Mouse (Mus musculus): ENCODE data around the gene Fgd5.

Fgd5 gene

DNA sequence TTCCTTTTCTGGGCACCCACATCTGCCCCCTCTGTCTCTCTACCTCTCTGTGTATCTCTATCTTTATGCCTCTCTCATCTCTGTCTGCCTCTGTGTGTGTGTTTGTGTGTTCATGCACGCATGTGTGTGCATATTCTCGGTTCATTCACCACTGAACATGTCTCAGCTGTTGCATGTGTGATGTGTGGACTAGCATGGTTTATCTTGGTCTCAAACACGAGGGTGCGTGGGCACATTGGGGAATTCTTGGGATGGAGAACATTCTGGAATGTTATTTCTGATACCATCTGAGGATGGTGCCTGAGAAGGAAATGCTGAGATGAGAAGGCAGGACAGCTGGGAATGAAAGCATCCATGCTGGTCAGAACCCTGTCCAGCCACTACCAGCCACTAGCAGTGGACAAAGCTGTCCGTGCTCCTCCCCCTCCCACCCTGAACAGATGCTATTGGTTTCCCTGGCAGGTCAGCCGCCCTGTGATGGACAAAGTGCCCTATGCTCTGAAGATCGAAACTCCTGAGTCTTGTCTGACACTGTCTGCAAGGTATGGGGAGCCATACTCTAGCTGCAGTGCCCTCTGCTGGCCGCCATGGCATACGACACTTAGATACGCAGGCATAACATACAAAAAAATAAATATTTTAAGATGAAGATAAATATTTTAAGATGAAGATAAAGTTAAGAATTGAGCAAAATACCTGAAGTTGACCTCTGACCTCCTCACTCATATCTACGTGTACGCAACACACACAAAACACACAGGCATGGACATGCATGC is 87.2 kb downstream of the Fgd5 start:
- WGBS, result 53% methylated on average over 12 of the region's 12 CpGs

DNA sequence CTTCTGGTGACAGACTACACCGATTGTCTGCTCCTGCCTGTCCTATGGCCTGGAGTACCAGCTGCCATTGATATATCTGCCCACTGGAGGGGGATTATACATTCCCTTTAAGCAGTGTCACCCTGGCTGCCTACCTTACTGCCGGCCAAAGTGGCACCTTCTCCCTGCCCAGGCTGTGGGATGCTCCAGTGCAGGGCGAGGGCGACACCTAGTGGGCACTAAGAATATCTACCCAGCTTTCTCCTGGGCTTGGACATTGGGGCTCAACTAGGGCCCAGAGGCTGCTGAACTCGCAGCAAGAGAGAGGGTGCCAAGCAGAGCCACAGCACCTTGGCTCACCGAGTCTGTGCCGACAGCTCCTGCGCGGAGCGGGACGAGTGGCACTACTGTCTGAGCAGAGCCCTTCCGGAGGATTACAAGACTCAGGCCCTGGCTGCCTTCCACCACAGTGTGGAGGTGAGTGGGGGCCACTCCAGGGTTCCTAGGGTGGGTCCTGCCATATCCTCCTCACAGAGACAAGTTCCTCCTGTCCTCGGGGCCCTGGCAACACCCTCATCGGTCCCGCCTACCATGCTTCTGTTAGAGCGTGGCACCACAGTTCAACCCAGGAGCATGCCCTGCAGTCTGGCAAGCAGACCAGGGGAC is 88.6 kb downstream of the Fgd5 start:
- 33% methylated on average over 16 of the region's 16 CpGs for WGBS

- WGBS, result 71% methylated on average over 15 of the region's 15 CpGs
Measured at GRCm38 (mm10) chr6:92071121-92071839, 92.6 kb downstream of the Fgd5 start.

GRCm38 (mm10) chr6:92080730-92081129 is 102.1 kb downstream of the Fgd5 start:
- WGBS, result 95% methylated on average over 2 of the region's 2 CpGs

GRCm38 (mm10) chr6:92082756-92083155 is 104.1 kb downstream of the Fgd5 start:
- WGBS, result 88% methylated on average over 4 of the region's 4 CpGs

- 46% methylated on average over 3 of the region's 3 CpGs for WGBS
Measured at GRCm38 (mm10) chr6:92084932-92085331, 106.3 kb downstream of the Fgd5 start.

DNA sequence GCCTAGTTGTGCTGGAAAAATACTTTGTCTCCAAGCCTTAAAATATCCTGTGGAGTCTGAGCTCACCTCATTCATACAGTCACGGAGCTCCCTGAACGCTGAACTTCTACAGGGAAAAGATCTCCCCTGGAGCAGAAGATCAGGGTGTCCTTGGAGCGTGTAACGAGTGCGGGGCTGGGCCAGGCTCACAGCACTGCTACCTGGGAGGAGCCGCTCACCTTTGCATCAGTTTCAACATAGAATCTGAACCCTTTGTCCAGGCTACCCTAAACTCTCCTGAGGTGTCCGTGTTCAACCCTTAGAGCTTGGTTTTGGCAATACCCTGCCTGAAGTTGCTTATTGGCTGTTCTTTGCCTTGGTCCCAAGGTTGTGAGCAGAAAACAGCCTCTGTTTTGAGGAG is 110.5 kb downstream of the Fgd5 start:
- 83% methylated on average over 7 of the region's 7 CpGs for WGBS

DNA sequence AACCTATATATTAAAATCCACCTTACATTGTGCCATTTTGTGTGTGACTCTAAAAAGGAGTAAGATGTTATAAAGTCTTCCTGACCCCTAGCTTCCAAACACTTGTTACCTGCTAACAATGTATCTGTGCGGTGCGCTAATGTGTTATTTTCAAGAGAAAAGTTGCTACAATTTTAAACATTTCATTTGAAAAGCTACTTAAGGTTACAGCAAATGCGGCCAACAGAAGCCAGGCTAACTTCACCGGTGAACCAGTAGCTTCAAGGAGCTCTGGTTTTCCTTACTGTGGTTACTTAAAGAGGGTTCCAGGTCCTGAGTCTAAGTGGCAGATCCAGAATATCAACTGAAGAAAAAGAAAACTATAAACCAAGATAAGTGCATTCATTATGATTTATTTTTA is 111.3 kb downstream of the Fgd5 start:
- 91% methylated on average over 4 of the region's 4 CpGs for WGBS

DNA sequence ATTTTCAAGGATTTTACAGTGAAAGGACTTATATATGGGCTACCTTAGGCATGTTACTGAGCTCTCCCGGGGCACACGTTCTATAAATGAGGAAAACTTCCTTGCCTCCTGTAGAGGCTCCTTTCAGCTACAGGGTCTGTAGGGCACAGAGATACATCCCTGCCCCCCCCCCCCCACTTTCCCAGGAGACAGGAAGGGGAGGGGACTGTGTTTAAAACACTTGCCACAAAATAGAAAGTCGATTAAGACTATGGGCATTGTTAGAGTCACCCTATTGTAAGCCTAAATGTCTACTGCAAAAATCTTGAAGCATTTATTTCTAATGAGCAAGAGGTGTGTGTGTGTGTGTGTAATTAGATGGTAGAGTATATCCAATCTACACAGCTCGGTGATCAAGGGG is 111.8 kb downstream of the Fgd5 start:
- WGBS, result 1% methylated on average over 4 of the region's 4 CpGs

- WGBS, result under 1% methylated on average over 52 of the region's 58 CpGs
Measured at GRCm38 (mm10) chr6:92091130-92091591, 112.5 kb downstream of the Fgd5 start, which contains the start of gene Nr2c2. Gene Nr2c2, plus strand, starts transcription at chr6:92091390.

DNA sequence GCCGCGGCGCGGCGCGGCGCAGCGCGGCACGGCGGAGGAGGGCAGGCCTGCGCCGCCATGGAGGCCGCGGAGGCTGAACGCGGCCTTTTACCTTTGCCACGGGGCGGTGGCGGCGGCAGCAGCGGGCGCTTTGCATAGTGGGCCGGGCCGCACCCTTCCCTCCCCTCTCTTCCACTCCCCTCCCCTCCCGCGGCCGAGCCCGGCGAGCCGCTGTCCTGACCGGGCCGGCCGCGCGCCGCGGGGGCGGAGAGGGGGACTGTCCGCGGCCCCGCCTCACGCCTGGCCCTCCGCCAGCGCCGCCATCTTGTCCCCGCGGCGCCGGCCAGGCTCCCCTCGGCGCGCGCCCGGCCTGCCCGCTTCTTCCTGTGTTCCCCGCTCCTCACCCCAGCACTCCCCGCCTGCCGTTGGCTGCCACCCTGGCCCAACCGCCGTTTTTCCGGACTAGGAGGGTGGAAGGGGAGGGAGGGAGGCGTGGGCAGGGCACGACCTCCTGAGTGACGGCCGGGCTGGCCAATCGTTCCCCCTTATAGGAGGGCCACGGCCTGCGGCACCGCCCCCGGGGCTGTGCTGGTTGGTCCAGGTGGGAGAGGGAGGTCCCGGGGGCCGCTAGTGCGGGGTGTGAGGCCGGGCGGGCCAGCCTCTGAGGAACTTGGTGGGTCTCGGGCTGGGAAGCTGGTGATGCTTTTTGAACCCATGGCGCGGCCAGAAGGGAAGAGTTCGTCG is 113.2 kb downstream of the Fgd5 start:
- WGBS, result under 1% methylated on average over 76 of the region's 81 CpGs

GRCm38 (mm10) chr6:92092737-92093136 is 114.1 kb downstream of the Fgd5 start:
- 8% methylated on average over 3 of the region's 3 CpGs for WGBS

GRCm38 (mm10) chr6:92093869-92094268 is 115.2 kb downstream of the Fgd5 start:
- 86% methylated on average over 2 of the region's 2 CpGs for WGBS

GRCm38 (mm10) chr6:92100679-92101360 is 122.1 kb downstream of the Fgd5 start:
- 73% methylated on average over 2 of the region's 2 CpGs for WGBS
